ENCODE assay signal across 13 mouse cellular contexts in genomic region chr3:147098611-147099010, GRCm38 (mm10).
DNase-seq lines count a peak whose midpoint lies in the region; ATAC-seq lines count a peak whose summit lies in the region.
"Had no signal": no experiment of that assay in that cellular context is flagged by ENCODE, and none has a peak within 500 bp of the region (broad histone marks: within the 10 kb centered on the region; RNA-seq: fewer than 3 reads in every experiment).

No protein-coding gene starts in this region.

- no peak overlapping the region for H3K4me3 ChIP-seq in heart, embryonic 10.5 days
- H3K4me3 ChIP-seq in neural tube, embryonic 11.5 days (ENCODE audit: low read depth, low read length): no peak overlapping the region
- H3K4me3 ChIP-seq in midbrain, embryonic 11.5 days (ENCODE audit: low read depth, low read length): no peak overlapping the region
- H3K4me3 ChIP-seq: intestine, embryonic 15.5 days had no signal

- no peaks in the 10 kb centered on the region for H3K9me3 ChIP-seq in heart, embryonic 10.5 days
- H3K9me3 ChIP-seq in neural tube, embryonic 11.5 days (ENCODE audit: control insufficient read depth, low read length): no peaks in the 10 kb centered on the region
- no peaks in the 10 kb centered on the region for H3K9me3 ChIP-seq in midbrain, embryonic 11.5 days (ENCODE audit: control insufficient read depth, low read length)
- H3K9me3 ChIP-seq: intestine, embryonic 15.5 days had no signal

- WGBS in heart, embryonic 10.5 days: 55% methylated on average over 6 of the region's 6 CpGs
- 33% methylated on average over 6 of the region's 6 CpGs for WGBS in neural tube, embryonic 11.5 days
- 39% methylated on average over 6 of the region's 6 CpGs for WGBS in midbrain, embryonic 11.5 days

- 0 out of 2 replicates have a peak overlapping the region, but pooled peaks have one; percentile 29 for H3K27ac ChIP-seq in heart, embryonic 10.5 days
- no peak overlapping the region for H3K27ac ChIP-seq in neural tube, embryonic 11.5 days (ENCODE audit: low read depth, low read length)
- H3K27ac ChIP-seq in midbrain, embryonic 11.5 days (ENCODE audit: low read depth, low read length): no peak overlapping the region
- H3K27ac ChIP-seq: intestine, embryonic 15.5 days had no signal

- DNase-seq in heart, embryonic 10.5 days (ENCODE audit: low spot score): no peak
- no peak for DNase-seq in heart, postnatal 25 days (ENCODE audit: low spot score)
- no peak for DNase-seq in neural tube, embryonic 11.5 days (ENCODE audit: low spot score)
- no peak for DNase-seq in neural tube, embryonic 10.5 days (ENCODE audit: extremely low spot score, low spot score)
- peak; percentile 90 for DNase-seq in midbrain, embryonic 11.5 days (ENCODE audit: low spot score, missing footprints)
- DNase-seq in cerebellum, postnatal 10 days: no peak
- DNase-seq in left cerebral cortex, adult 8-10 months (ENCODE audit: low spot score in 2 of 2): no peak
- no peak for DNase-seq in frontal cortex, postnatal 10 days (ENCODE audit: low spot score in 2 of 2)
- DNase-seq: adrenal gland, postnatal 36 days; lung, postnatal 4 days; thymus, adult 18-20 months had no signal

- ATAC-seq in neural tube, embryonic 11.5 days (ENCODE audit: insufficient read depth, low FRiP score, low TSS enrichment): no peak
- no peak for ATAC-seq in midbrain, embryonic 11.5 days (ENCODE audit: low FRiP score)
- ATAC-seq: intestine, embryonic 15.5 days had no signal

- intact Hi-C loops in heart, postnatal 25 days (cut with DNase I): no loop called here

- H3K4me1 ChIP-seq in heart, embryonic 10.5 days: peaks cover 12% of the 10 kb centered on the region; the same call in 1 of the 2 replicates
- H3K4me1 ChIP-seq in neural tube, embryonic 11.5 days (ENCODE audit: control insufficient read depth, insufficient read depth, low read length): peaks cover 6% of the 10 kb centered on the region
- H3K4me1 ChIP-seq in midbrain, embryonic 11.5 days (ENCODE audit: control insufficient read depth, insufficient read depth, low read length): peaks cover 25% of the 10 kb centered on the region

- peak overlapping the region; percentile 20; the same call in 1 of the 2 replicates for H3K4me2 ChIP-seq in neural tube, embryonic 11.5 days (ENCODE audit: low read depth)
- H3K4me2 ChIP-seq in midbrain, embryonic 11.5 days: peak overlapping the region; percentile 19; the same call in 1 of the 2 replicates
- H3K4me2 ChIP-seq: intestine, embryonic 15.5 days; liver, embryonic 11.5 days had no signal

- no peaks in the 10 kb centered on the region for H3K36me3 ChIP-seq in heart, embryonic 10.5 days
- no peaks in the 10 kb centered on the region for H3K36me3 ChIP-seq in neural tube, embryonic 11.5 days (ENCODE audit: control insufficient read depth, insufficient read depth, low read length)
- H3K36me3 ChIP-seq in midbrain, embryonic 11.5 days (ENCODE audit: control insufficient read depth, insufficient read depth, low read length): no peaks in the 10 kb centered on the region
- H3K36me3 ChIP-seq: intestine, embryonic 15.5 days had no signal

- no peak overlapping the region for H3K9ac ChIP-seq in neural tube, embryonic 11.5 days (ENCODE audit: low read length)
- H3K9ac ChIP-seq in midbrain, embryonic 11.5 days (ENCODE audit: low read length): no peak overlapping the region
- H3K9ac ChIP-seq: intestine, embryonic 15.5 days had no signal

- H3K27me3 ChIP-seq in heart, embryonic 10.5 days (ENCODE audit: insufficient read depth, poor library complexity, severe bottlenecking): peaks cover 24% of the 10 kb centered on the region
- no peaks in the 10 kb centered on the region for H3K27me3 ChIP-seq in neural tube, embryonic 11.5 days (ENCODE audit: control insufficient read depth, insufficient read depth, low read length)
- peaks cover 3% of the 10 kb centered on the region; the same call in 1 of the 2 replicates for H3K27me3 ChIP-seq in midbrain, embryonic 11.5 days (ENCODE audit: control insufficient read depth, insufficient read depth, low read length)
- H3K27me3 ChIP-seq: intestine, embryonic 15.5 days had no signal
